Mouse (Mus musculus) bone marrow macrophage, adult 2 months (primary cell): ENCODE measurements at regions not wholly inside any gene's neighbourhood (a gene's known extent, or its start where the extent isn't known, plus 50 kb on each side); places are given as distances from the start of the nearest gene placed in this dataset.

ENCODE experiments used
- H3K27ac ChIP-seq: 2 replicates; pipeline ENCODE4 v1.5.1; 2012; ENCODE audit warnings: low read depth, low read length; ENCODE audit not compliant: insufficient read depth
- H3K4me1 ChIP-seq: 2 replicates; pipeline ENCODE4 v1.6.1; 2012; ENCODE audit warnings: low read length; ENCODE audit not compliant: control insufficient read depth, insufficient read depth
- H3K4me3 ChIP-seq: 2 replicates; pipeline ENCODE4 v1.5.1; 2012; ENCODE audit warnings: mild to moderate bottlenecking, low read length, moderate library complexity; ENCODE audit not compliant: insufficient read depth
- CTCF ChIP-seq: IDR thresholded peaks from 2 replicates; pipeline ENCODE4 v1.5.1; 2012; ENCODE audit warnings: low read depth, mild to moderate bottlenecking, low read length, moderate library complexity
- POLR2A ChIP-seq: IDR thresholded peaks from 2 replicates; pipeline ENCODE4 v1.6.1; 2012; ENCODE audit warnings: mild to moderate bottlenecking, low read depth, low read length, borderline replicate concordance

DNA sequence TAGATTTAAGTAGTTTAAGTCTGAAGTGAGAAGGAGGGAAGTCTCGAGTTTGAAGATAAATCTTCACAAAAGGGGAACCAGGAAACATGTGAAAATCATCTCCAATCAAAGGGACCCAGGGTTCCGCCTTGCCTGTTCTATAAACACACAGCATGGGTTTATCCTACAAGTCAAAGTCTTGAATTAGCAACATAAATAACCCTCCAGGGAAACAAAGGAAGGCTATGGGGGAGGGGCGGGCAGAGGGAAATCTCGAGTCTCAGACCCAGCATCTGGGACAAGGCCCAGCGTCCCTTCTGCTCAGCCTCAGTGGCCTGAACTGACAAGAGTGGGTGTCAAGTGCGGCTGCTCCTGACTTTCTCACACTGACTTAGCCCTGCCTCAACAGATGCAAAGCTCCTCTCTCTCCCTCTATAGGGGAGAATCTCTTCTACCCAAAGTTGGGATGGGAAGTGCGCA, 240.3 kb upstream of the Lrig3 start:
- no peak for TF ChIP-seq POLR2A
- no peak overlapping the region for H3K4me3 ChIP-seq

DNA sequence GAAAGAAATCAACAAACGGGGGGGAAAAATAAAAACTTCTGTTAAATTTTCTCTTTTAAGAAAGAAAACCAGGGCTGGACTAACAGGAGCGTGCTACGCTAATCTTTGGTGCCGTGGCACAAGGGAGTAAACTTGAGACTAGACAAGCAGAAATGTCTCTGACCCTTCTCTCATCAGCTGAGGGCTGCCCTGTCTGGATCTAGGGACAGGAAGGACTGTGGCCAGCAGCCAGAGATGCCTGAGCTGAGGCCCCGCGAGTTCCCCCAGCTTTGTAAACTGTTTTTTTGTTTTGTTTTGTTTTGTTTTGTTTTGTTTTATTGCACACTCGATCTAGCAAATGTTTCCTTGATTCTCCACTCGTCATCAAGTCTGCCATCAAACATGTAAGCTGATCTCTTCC, 239.4 kb upstream of the Lrig3 start:
- no peak for TF ChIP-seq CTCF
- no peak for TF ChIP-seq POLR2A
- no peak overlapping the region for H3K27ac ChIP-seq
- H3K4me3 ChIP-seq, result no peak overlapping the region
- 0 out of 2 replicates have a peak, but pooled peaks cover 2% of the 10 kb centered on the region for H3K4me1 ChIP-seq

More for the DNA sequence above, 240.3 kb upstream of the Lrig3 start:
- H3K27ac ChIP-seq, result peak overlapping the region; percentile 24; the same call in 1 of the 2 replicates
- 0 out of 2 replicates have a peak, but pooled peaks cover 2% of the 10 kb centered on the region for H3K4me1 ChIP-seq

DNA sequence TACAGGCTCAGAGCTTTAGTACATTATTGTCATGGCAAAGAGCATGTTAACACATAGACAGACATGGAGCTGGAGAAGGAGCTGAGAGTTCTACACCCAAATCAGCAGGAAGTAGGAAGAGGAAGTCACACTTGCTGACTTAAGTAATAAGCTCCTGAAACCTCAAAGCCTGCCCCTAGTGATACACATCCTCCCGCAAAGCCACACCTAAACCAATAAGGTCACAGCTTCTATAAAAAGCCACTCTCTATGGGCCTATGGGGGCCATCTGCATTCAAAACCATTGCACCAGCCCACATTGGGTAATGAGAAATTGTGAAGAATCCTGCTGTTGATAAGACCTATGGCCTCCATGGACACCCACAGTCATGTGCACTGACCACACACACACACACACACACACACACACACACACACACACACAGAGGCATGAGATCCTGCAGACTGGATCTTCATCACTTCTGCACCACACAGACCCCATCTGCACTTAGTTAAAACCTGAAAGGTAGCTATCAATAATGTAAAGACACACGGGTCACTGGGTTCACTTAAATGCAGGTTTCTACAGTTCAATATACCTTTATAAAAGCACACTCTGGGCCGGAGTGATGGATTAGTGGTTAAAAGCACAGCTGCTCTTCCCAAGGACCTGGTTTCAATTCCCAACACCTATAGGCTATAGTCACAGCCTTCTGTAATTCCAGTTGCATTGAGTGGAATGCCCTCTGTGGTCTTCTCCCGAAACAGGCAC, 230.0 kb upstream of the Lrig3 start:
- H3K27ac ChIP-seq, result peak overlapping the region; percentile 42
- H3K4me3 ChIP-seq, result no peak overlapping the region

GRCm38 (mm10) chr10:125743181-125743580, 222.8 kb upstream of the Lrig3 start:
- H3K4me3 ChIP-seq, result no peak overlapping the region
- no peak overlapping the region for H3K27ac ChIP-seq
- TF ChIP-seq CTCF (no peak), POLR2A (no peak)
- H3K4me1 ChIP-seq, result peaks cover 6% of the 10 kb centered on the region

More for the DNA sequence above, 230.0 kb upstream of the Lrig3 start:
- H3K4me1 ChIP-seq, result peaks cover 13% of the 10 kb centered on the region
- TF ChIP-seq CTCF, result no peak
- no peak for TF ChIP-seq POLR2A

DNA sequence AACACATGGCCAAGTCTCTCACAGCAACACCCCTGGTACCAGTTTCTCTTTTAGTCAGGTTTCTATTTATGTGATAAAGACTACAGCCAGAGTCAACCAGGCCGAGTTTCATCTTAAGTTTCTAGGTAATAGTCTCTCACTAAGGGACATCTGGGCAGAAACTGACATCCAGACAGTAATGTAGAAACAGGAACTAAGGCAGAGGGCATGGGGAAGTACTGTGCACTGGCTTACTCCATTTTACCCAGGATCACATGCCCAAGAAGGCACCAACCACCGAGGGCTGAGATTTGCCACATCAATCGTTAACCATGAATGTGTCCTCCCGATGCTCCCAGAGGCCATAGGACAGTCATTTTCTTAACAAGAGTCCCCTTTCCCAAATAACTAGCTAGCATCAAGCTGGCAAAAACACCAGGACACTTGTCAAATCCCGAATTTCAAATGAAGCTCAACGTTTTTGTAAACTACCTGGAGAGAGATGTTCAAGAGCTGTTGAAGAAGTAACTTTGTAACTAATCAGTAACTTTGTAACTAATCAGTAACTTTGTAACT, 216.9 kb upstream of the Lrig3 start:
- no peak overlapping the region for H3K4me3 ChIP-seq
- H3K4me1 ChIP-seq, result peaks cover 13% of the 10 kb centered on the region
- peak overlapping the region; percentile 59 for H3K27ac ChIP-seq
- TF ChIP-seq CTCF (no peak), POLR2A (no peak)

GRCm38 (mm10) chr10:125752506-125753218, 213.3 kb upstream of the Lrig3 start:
- H3K4me1 ChIP-seq, result peaks cover 7% of the 10 kb centered on the region
- H3K27ac ChIP-seq, result no peak overlapping the region
- no peak overlapping the region for H3K4me3 ChIP-seq
- TF ChIP-seq POLR2A (no peak), CTCF (no peak)

- H3K4me3 ChIP-seq, result no peak overlapping the region
- H3K27ac ChIP-seq, result no peak overlapping the region
- no peaks in the 10 kb centered on the region for H3K4me1 ChIP-seq
- no peak for TF ChIP-seq CTCF
- no peak for TF ChIP-seq POLR2A
Measured at GRCm38 (mm10) chr10:125759171-125759570, 206.8 kb upstream of the Lrig3 start.

- no peak overlapping the region for H3K4me3 ChIP-seq
- no peak overlapping the region for H3K27ac ChIP-seq
- no peaks in the 10 kb centered on the region for H3K4me1 ChIP-seq
- TF ChIP-seq CTCF, result no peak
- TF ChIP-seq POLR2A, result no peak
Measured at GRCm38 (mm10) chr10:125762367-125763068, 203.4 kb upstream of the Lrig3 start.

DNA sequence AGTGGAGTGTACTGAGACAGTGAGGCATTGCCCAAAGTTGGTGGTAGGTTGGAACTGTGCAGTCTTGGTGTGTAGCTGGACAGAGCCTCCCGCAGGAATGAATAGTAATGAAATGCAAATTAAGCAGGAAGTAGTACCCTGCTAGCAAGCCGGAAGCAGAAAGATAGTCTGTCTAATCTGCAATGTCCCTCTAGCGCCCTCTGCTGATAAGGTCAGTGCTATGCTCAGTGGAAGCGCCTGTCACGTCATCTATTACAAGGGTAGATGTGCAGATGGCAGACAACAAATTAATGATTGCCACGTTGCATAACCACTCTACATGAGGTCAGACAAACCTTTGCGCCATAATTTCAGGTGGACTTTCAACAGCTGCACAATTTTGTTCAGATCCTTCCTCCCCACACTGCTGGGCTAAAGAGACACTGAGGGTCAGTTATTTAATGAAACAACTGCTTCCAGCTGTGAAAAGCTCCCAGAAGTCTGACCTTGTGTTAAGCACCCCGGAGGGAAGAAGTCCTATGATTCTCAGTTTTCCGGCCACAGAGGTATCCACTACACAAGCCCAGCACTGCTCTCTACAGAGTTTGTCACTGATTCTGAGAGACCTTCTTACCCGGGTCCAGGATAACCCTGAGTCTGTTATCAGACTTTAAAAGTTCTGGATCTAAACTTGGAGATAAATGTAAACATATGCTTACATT, 201.4 kb upstream of the Lrig3 start:
- Histone ChIP-seq H3K27ac (no peak overlapping the region), H3K4me1 (no peaks in the 10 kb centered on the region), H3K4me3 (no peak overlapping the region)
- TF ChIP-seq POLR2A, result no peak
- peak; percentile 56; the same call in 1 of the 2 replicates for TF ChIP-seq CTCF
